9 mouse cellular contexts compared by ENCODE assay signal in the genomic region with DNA sequence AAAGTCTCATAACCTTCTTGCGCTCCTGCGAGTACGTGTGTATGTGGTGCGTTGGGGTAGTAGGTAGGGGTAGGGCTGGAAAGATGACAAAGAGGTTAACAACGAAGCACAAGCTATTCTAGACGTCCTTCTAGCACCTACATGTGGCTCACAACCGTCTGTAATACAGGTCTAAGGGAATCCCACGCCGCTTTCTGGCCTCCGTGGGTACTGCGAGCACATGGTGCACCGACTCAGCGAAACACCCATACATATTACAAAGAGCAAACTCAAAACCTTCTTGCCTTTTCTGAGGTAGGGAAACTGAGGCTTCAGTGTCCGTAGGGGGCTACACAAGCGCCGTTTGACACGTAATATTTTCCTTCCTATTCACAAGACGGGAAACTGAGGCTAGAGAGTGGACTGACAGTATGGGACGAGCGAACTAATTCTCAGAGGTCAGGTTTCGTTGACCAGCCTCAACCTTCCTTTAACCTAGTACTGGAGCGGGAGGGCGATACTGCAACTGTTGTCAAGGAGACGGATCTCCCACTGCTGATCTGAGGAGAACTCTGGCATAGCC. TPM values are rescaled to one million over a fixed set of nuclear protein-coding genes. Genes with fewer than 3 reads are reported as not detected.
DNase-seq lines count a peak whose midpoint lies in the region; ATAC-seq and TF ChIP-seq lines count a peak whose summit lies in the region.
"Had no signal": no experiment of that assay in that cellular context is flagged by ENCODE, and none has a peak within 500 bp of the region (broad histone marks: within the 10 kb centered on the region; RNA-seq: fewer than 3 reads in every experiment).

No protein-coding gene starts in this region.

- H3K36me3 ChIP-seq in G1E (replicated peaks): peaks cover 21% of the 10 kb centered on the region
- H3K36me3 ChIP-seq in forebrain, embryonic 13.5 days (ENCODE audit: poor library complexity, severe bottlenecking): peaks cover 20% of the 10 kb centered on the region; the same call in 1 of the 2 replicates
- no peaks in the 10 kb centered on the region for H3K36me3 ChIP-seq in lung, embryonic 15.5 days
- peaks cover 9% of the 10 kb centered on the region; the same call in 1 of the 2 replicates for H3K36me3 ChIP-seq in neural tube, embryonic 15.5 days

- TF ChIP-seq CTCF in G1E (IDR thresholded peaks at IDR 0.05; ENCODE audit: low read depth, low read length): no peak; the same call in 1 of the 2 replicates

- peak; percentile 35; the same call in 1 of the 2 replicates for ATAC-seq in G1E (ENCODE audit: extremely low read depth, insufficient number of reproducible peaks, low FRiP score, poor library complexity, severe bottlenecking)
- peak; percentile 44 for ATAC-seq in forebrain, embryonic 13.5 days
- ATAC-seq in lung, embryonic 15.5 days (ENCODE audit: borderline replicate concordance, extremely low read depth, low FRiP score, low TSS enrichment): peak; percentile 24
- peak; percentile 69 for ATAC-seq in neural tube, embryonic 15.5 days (ENCODE audit: low FRiP score)

- peak; percentile 41 for DNase-seq in G1E (ENCODE audit: low spot score)
- peak; percentile 62 for DNase-seq in cerebellum, adult 11 months
- DNase-seq in heart, postnatal 4 days: peak; percentile 73
- DNase-seq in layer of hippocampus, adult 8-10 months (ENCODE audit: low spot score in 2 of 2): peak; percentile 54 to 63
- peak; percentile 58 to 65 for DNase-seq in thymus, adult 18-20 months

- H3K4me3 ChIP-seq in G1E (ENCODE audit: low read depth, low read length): peak overlapping the region; percentile 80
- H3K4me3 ChIP-seq in forebrain, embryonic 13.5 days: peak overlapping the region; percentile 58
- H3K4me3 ChIP-seq in lung, embryonic 15.5 days: peak overlapping the region; percentile 75
- peak overlapping the region; percentile 68 for H3K4me3 ChIP-seq in neural tube, embryonic 15.5 days (replicated peaks)

- H3K9me3 ChIP-seq in G1E (replicated peaks): no peaks in the 10 kb centered on the region
- H3K9me3 ChIP-seq in forebrain, embryonic 13.5 days (replicated peaks): no peaks in the 10 kb centered on the region
- H3K9me3 ChIP-seq in lung, embryonic 15.5 days: no peaks in the 10 kb centered on the region
- no peaks in the 10 kb centered on the region for H3K9me3 ChIP-seq in neural tube, embryonic 15.5 days (replicated peaks)

- peaks cover 35% of the 10 kb centered on the region for H3K4me1 ChIP-seq in G1E (ENCODE audit: insufficient read depth, low read depth, low read length)
- H3K4me1 ChIP-seq in forebrain, embryonic 13.5 days: peaks cover 15% of the 10 kb centered on the region
- peaks cover 21% of the 10 kb centered on the region for H3K4me1 ChIP-seq in lung, embryonic 15.5 days
- H3K4me1 ChIP-seq in neural tube, embryonic 15.5 days: peaks cover 22% of the 10 kb centered on the region

- peak overlapping the region; percentile 77 for H3K4me2 ChIP-seq in forebrain, embryonic 13.5 days
- H3K4me2 ChIP-seq in lung, embryonic 15.5 days: peak overlapping the region; percentile 74
- H3K4me2 ChIP-seq in neural tube, embryonic 15.5 days: peak overlapping the region; percentile 89

- H3K27ac ChIP-seq in forebrain, embryonic 13.5 days: peak overlapping the region; percentile 82
- peak overlapping the region; percentile 66 for H3K27ac ChIP-seq in lung, embryonic 15.5 days
- peak overlapping the region; percentile 92 for H3K27ac ChIP-seq in neural tube, embryonic 15.5 days (replicated peaks)

- H3K27me3 ChIP-seq in G1E (ENCODE audit: insufficient read depth, low read length): no peaks in the 10 kb centered on the region
- H3K27me3 ChIP-seq in forebrain, embryonic 13.5 days: no peaks in the 10 kb centered on the region
- H3K27me3 ChIP-seq in lung, embryonic 15.5 days: no peaks in the 10 kb centered on the region
- no peaks in the 10 kb centered on the region for H3K27me3 ChIP-seq in neural tube, embryonic 15.5 days (replicated peaks)

- under 1% methylated on average over 24 of the region's 24 CpGs for WGBS in forebrain, embryonic 13.5 days
- WGBS in lung, embryonic 15.5 days: under 1% methylated on average over 24 of the region's 24 CpGs
- WGBS in neural tube, embryonic 15.5 days: under 1% methylated on average over 24 of the region's 24 CpGs

- H3K9ac ChIP-seq in forebrain, embryonic 13.5 days: peak overlapping the region; percentile 68
- H3K9ac ChIP-seq in lung, embryonic 15.5 days: peak overlapping the region; percentile 14
- H3K9ac ChIP-seq in neural tube, embryonic 15.5 days (replicated peaks): peak overlapping the region; percentile 48

RNA-seq across cellular contexts. Expression of a gene that starts 0.5 kb away (rescaled TPM):
- total RNA-seq in G1E (2014; fragmentation: Nextera tagmentation) (7.1 and 15.0 TPM in 2 replicates), G1E (2017) (26.9 and 29.3 TPM in 2 replicates)
- polyA plus RNA-seq in G1E (2012): 45.2 and 48.6 TPM in 2 replicates
- polyA plus RNA-seq in forebrain, embryonic 13.5 days (2015; fragmentation: Nextera tagmentation; extraction: Ambion mirVana): 84.4 and 85.5 TPM in 2 replicates
- 10 to 100 TPM; 11.8 to 15.2 TPM for total RNA-seq in heart, postnatal 4 days (2021)
- 10 to 100 TPM; 45.2 to 59.5 (median 54.9) TPM for total RNA-seq in layer of hippocampus, adult 8-10 months (2022)
- polyA plus RNA-seq in lung, embryonic 15.5 days (2015; fragmentation: Nextera tagmentation; extraction: Ambion mirVana): 55.8 and 62.2 TPM in 2 replicates
- polyA plus RNA-seq in neural tube, embryonic 15.5 days (2015; fragmentation: Nextera tagmentation; extraction: Ambion mirVana): 80.3 and 86.4 TPM in 2 replicates

RNA-seq across cellular contexts. Expression of a gene that starts 15.7 kb away (rescaled TPM):
- total RNA-seq in G1E (2014; fragmentation: Nextera tagmentation) (23.5 and 36.9 TPM in 2 replicates), G1E (2017) (33.1 and 39.0 TPM in 2 replicates)
- 47.7 and 49.8 TPM in 2 replicates for polyA plus RNA-seq in G1E (2012)
- polyA plus RNA-seq in forebrain, embryonic 13.5 days (2015; fragmentation: Nextera tagmentation; extraction: Ambion mirVana): 20.0 and 22.8 TPM in 2 replicates
- 10 to 100 TPM; 43.4 to 50.3 TPM for total RNA-seq in heart, postnatal 4 days (2021)
- total RNA-seq in layer of hippocampus, adult 8-10 months (2022): 10 to 100 TPM; 22.1 to 29.3 (median 27.7) TPM
- polyA plus RNA-seq in lung, embryonic 15.5 days (2015; fragmentation: Nextera tagmentation; extraction: Ambion mirVana): 24.6 and 25.4 TPM in 2 replicates
- 26.0 and 28.6 TPM in 2 replicates for polyA plus RNA-seq in neural tube, embryonic 15.5 days (2015; fragmentation: Nextera tagmentation; extraction: Ambion mirVana)

RNA-seq across cellular contexts. Expression of a gene that starts 25.4 kb away (rescaled TPM):
- total RNA-seq in G1E (2014; fragmentation: Nextera tagmentation) (not detected in 2 replicates), G1E (2017) (not detected in 2 replicates)
- polyA plus RNA-seq in G1E (2012): not detected in 2 replicates
- not detected in 2 replicates for polyA plus RNA-seq in forebrain, embryonic 13.5 days (2015; fragmentation: Nextera tagmentation; extraction: Ambion mirVana)
- total RNA-seq in heart, postnatal 4 days (2021): not detected
- not detected for total RNA-seq in layer of hippocampus, adult 8-10 months (2022)
- polyA plus RNA-seq in lung, embryonic 15.5 days (2015; fragmentation: Nextera tagmentation; extraction: Ambion mirVana): not detected in 2 replicates
- polyA plus RNA-seq in neural tube, embryonic 15.5 days (2015; fragmentation: Nextera tagmentation; extraction: Ambion mirVana): not detected in 2 replicates

RNA-seq across cellular contexts. Expression of a gene that starts 50.6 kb away (rescaled TPM):
- total RNA-seq in G1E (2014; fragmentation: Nextera tagmentation): not detected in 2 replicates
- total RNA-seq in G1E (2017): not detected in 2 replicates
- polyA plus RNA-seq in G1E (2012): not detected in 2 replicates
- not detected in 2 replicates for polyA plus RNA-seq in forebrain, embryonic 13.5 days (2015; fragmentation: Nextera tagmentation; extraction: Ambion mirVana)
- not detected for total RNA-seq in heart, postnatal 4 days (2021)
- total RNA-seq in layer of hippocampus, adult 8-10 months (2022): not detected
- polyA plus RNA-seq in lung, embryonic 15.5 days (2015; fragmentation: Nextera tagmentation; extraction: Ambion mirVana): not detected in 2 replicates
- polyA plus RNA-seq in neural tube, embryonic 15.5 days (2015; fragmentation: Nextera tagmentation; extraction: Ambion mirVana): not detected in 2 replicates
- polyA plus RNA-seq: large intestine, adult 2 months had no signal

Comparison
In these comparisons a context has a peak if more than half of its experiments do, and no peak if none do; other contexts are left out.
1. Peak in every context shown above with its lines: DNase-seq, ATAC-seq, H3K4me3 ChIP-seq and H3K27ac ChIP-seq.
2. H3K9ac ChIP-seq: peak in every context shown above with its lines; median percentile 68 in forebrain, embryonic 13.5 days; 48 in neural tube, embryonic 15.5 days; 14 in lung, embryonic 15.5 days.